Mouse (Mus musculus): ENCODE measurements around the gene Gm340.

- TF ChIP-seq CTCF (IDR thresholded peaks at IDR 0.05; ENCODE audit: low read depth), result no peak
- no peak for TF ChIP-seq EP300 (IDR thresholded peaks at IDR 0.05; ENCODE audit: low read depth)
These were observed 2.8 kb upstream of the Gm340 start for GRCm38 (mm10) chr19:41579311-41579920.

All from liver, embryonic 14.5 days (tissue).